Mouse (Mus musculus) midbrain, embryonic 13.5 days (tissue): ENCODE data around the gene Sost. TPM values are rescaled to one million over a fixed set of nuclear protein-coding genes. Genes with fewer than 3 reads are reported as not detected.
"Not testable (repeated sequence)": the region's sequence is repeated elsewhere in the genome, so short reads cannot be mapped to it uniquely, and the experiment has no call there.

ENCODE experiments used
- ATAC-seq: fragments of 200-750 bp; cut with Nextera tagmentation; 2 replicates; pipeline ENCODE4 v1.8.0; 2017; ENCODE audit warnings: mild to moderate bottlenecking, moderate TSS enrichment, moderate library complexity
- H3K27ac ChIP-seq: fragments of 300-500 bp; sonication (generic); 2 replicates; pipeline ENCODE4 v1.5.1; 2015; ENCODE audit warnings: inconsistent platforms, mild to moderate bottlenecking, moderate library complexity
- H3K27me3 ChIP-seq: fragments of 300-500 bp; sonication (generic); 2 replicates; pipeline ENCODE4 v1.6.1; 2015; ENCODE audit warnings: mild to moderate bottlenecking, inconsistent platforms
- H3K36me3 ChIP-seq: fragments of 300-500 bp; sonication (generic); 2 replicates; pipeline ENCODE4 v1.6.1; 2015; ENCODE audit warnings: mild to moderate bottlenecking, inconsistent platforms
- H3K4me1 ChIP-seq: fragments of 300-500 bp; sonication (generic); replicated peaks from 2 replicates; pipeline ENCODE4 v1.6.1; 2015; ENCODE audit warnings: inconsistent platforms
- H3K4me2 ChIP-seq: fragments of 300-500 bp; sonication (generic); replicated peaks from 2 replicates; pipeline ENCODE4 v1.6.1; 2015; ENCODE audit warnings: moderate library complexity, mild to moderate bottlenecking, inconsistent platforms
- H3K4me3 ChIP-seq: fragments of 300-500 bp; sonication (generic); replicated peaks from 2 replicates; pipeline ENCODE4 v1.5.1; 2015; ENCODE audit warnings: mild to moderate bottlenecking, inconsistent platforms
- H3K9ac ChIP-seq: fragments of 300-500 bp; sonication (generic); replicated peaks from 2 replicates; pipeline ENCODE4 v1.6.1; 2015; ENCODE audit warnings: mild to moderate bottlenecking, inconsistent platforms
- H3K9me3 ChIP-seq: fragments of 300-500 bp; sonication (generic); 2 replicates; pipeline ENCODE4 v1.6.1; 2016; ENCODE audit warnings: mild to moderate bottlenecking, inconsistent platforms
- WGBS: fragments of 180-500 bp; shearing (Covaris S2); methylation state at CpG from one replicate; pipeline ENCODE4 v1.1.7; 2015; 5-methylcytosine and 5-hydroxymethylcytosine counted together
- polyA plus RNA-seq: library from polyadenylated mRNA; unstranded; fragments of >200 nt; fragmentation: Nextera tagmentation; extraction: Ambion mirVana; gene quantifications from 2 replicates; pipeline ENCODE4 v1.2.1, GENCODE M21; 2015

The Sost gene
- polyA plus RNA-seq, 1 experiment from 2014 or later = 0.07 TPM

GRCm38 (mm10) chr11:101998258-101998657 lies 31.4 kb upstream of the Sost start:
- Histone ChIP-seq H3K36me3 (peaks cover 39% of the 10 kb centered on the region), H3K27ac (no peak overlapping the region), H3K4me3 (no peak overlapping the region), H3K4me2 (no peak overlapping the region), H3K9ac (no peak overlapping the region), H3K4me1 (0 out of 2 replicates have a peak, but pooled peaks cover 4% of the 10 kb centered on the region), H3K27me3 (no peaks in the 10 kb centered on the region), H3K9me3 (no peaks in the 10 kb centered on the region)
- 67% methylated on average over 5 of the region's 5 CpGs for WGBS
- ATAC-seq = no peak

- no peak for ATAC-seq
- H3K4me1 ChIP-seq = 0 out of 2 replicates have a peak, but pooled peaks cover 4% of the 10 kb centered on the region
- WGBS = 90% methylated on average over 7 of the region's 7 CpGs
Observed at GRCm38 (mm10) chr11:101995938-101996337, 29.1 kb upstream of the Sost start.

GRCm38 (mm10) chr11:101994100-101994499 lies 27.3 kb upstream of the Sost start:
- no peaks in the 10 kb centered on the region for H3K9me3 ChIP-seq
- 86% methylated on average over 8 of the region's 8 CpGs for WGBS
- H3K9ac ChIP-seq = no peak overlapping the region
- H3K27me3 ChIP-seq = 0 out of 2 replicates have a peak, but pooled peaks cover 3% of the 10 kb centered on the region
- no peak overlapping the region for H3K4me3 ChIP-seq
- no peaks in the 10 kb centered on the region for H3K4me1 ChIP-seq
- no peak overlapping the region for H3K4me2 ChIP-seq
- H3K36me3 ChIP-seq = peaks cover 10% of the 10 kb centered on the region
- no peak overlapping the region for H3K27ac ChIP-seq
- no peak for ATAC-seq

More at GRCm38 (mm10) chr11:101995938-101996337, 29.1 kb upstream of the Sost start:
- H3K27me3 ChIP-seq = no peaks in the 10 kb centered on the region
- H3K4me3 ChIP-seq = no peak overlapping the region
- H3K36me3 ChIP-seq = peaks cover 23% of the 10 kb centered on the region
- H3K4me2 ChIP-seq = no peak overlapping the region
- no peak overlapping the region for H3K27ac ChIP-seq
- H3K9me3 ChIP-seq = no peaks in the 10 kb centered on the region
- H3K9ac ChIP-seq = no peak overlapping the region

GRCm38 (mm10) chr11:101992411-101992810 lies 25.6 kb upstream of the Sost start:
- Histone ChIP-seq H3K9me3 (no peaks in the 10 kb centered on the region), H3K36me3 (peaks cover 5% of the 10 kb centered on the region; the same call in 1 of the 2 replicates)
- 88% methylated on average over 7 of the region's 7 CpGs for WGBS

GRCm38 (mm10) chr11:101991813-101992212 lies 25.0 kb upstream of the Sost start:
- no peak for ATAC-seq

More at GRCm38 (mm10) chr11:101992411-101992810, 25.6 kb upstream of the Sost start:
- no peak overlapping the region for H3K9ac ChIP-seq
- H3K4me1 ChIP-seq = no peaks in the 10 kb centered on the region
- H3K4me3 ChIP-seq = no peak overlapping the region
- H3K27me3 ChIP-seq = peaks cover 4% of the 10 kb centered on the region; the same call in 1 of the 2 replicates
- no peak overlapping the region for H3K27ac ChIP-seq
- ATAC-seq = no peak
- no peak overlapping the region for H3K4me2 ChIP-seq

GRCm38 (mm10) chr11:101990244-101990643 lies 23.4 kb upstream of the Sost start:
- Histone ChIP-seq H3K9ac (no peak overlapping the region), H3K36me3 (no peaks in the 10 kb centered on the region), H3K9me3 (no peaks in the 10 kb centered on the region), H3K27ac (no peak overlapping the region), H3K4me3 (no peak overlapping the region), H3K4me2 (no peak overlapping the region), H3K4me1 (no peaks in the 10 kb centered on the region), H3K27me3 (peaks cover 11% of the 10 kb centered on the region; the same call in 1 of the 2 replicates)
- WGBS = 88% methylated on average over 3 of the region's 3 CpGs
- no peak for ATAC-seq

More at GRCm38 (mm10) chr11:101991813-101992212, 25.0 kb upstream of the Sost start:
- peaks cover 10% of the 10 kb centered on the region; the same call in 1 of the 2 replicates for H3K27me3 ChIP-seq
- H3K4me3 ChIP-seq = no peak overlapping the region
- peaks cover 5% of the 10 kb centered on the region; the same call in 1 of the 2 replicates for H3K36me3 ChIP-seq
- H3K4me1 ChIP-seq = no peaks in the 10 kb centered on the region
- WGBS = 83% methylated on average over 3 of the region's 3 CpGs
- no peak overlapping the region for H3K4me2 ChIP-seq
- no peaks in the 10 kb centered on the region for H3K9me3 ChIP-seq
- H3K9ac ChIP-seq = no peak overlapping the region
- H3K27ac ChIP-seq = no peak overlapping the region

- H3K27me3 ChIP-seq = peaks cover 21% of the 10 kb centered on the region
- no peak within 1 kb of the TSS for H3K4me3 ChIP-seq
- H3K9me3 ChIP-seq = no peaks in the 10 kb centered on the region
- H3K4me1 ChIP-seq = peaks cover 13% of the 10 kb centered on the region
- 82% methylated on average over 3 of the region's 3 CpGs for WGBS
- no peak within 1 kb of the TSS for H3K9ac ChIP-seq
- ATAC-seq = no peak
- H3K4me2 ChIP-seq = no peak within 1 kb of the TSS
- no peaks in the 10 kb centered on the region for H3K36me3 ChIP-seq
- no peak within 1 kb of the TSS for H3K27ac ChIP-seq
Observed at GRCm38 (mm10) chr11:101986913-101987312, 20.1 kb upstream of the Sost start, which contains the start of gene Dusp3. TSS of gene Dusp3 (minus strand) at chr11:101987013.

GRCm38 (mm10) chr11:101985990-101986389 lies 19.2 kb upstream of the Sost start:
- Histone ChIP-seq H3K36me3 (no peaks in the 10 kb centered on the region), H3K9ac (no peak overlapping the region), H3K9me3 (no peaks in the 10 kb centered on the region), H3K27me3 (peaks cover 21% of the 10 kb centered on the region), H3K4me3 (no peak overlapping the region), H3K4me2 (no peak overlapping the region), H3K4me1 (peaks cover 13% of the 10 kb centered on the region), H3K27ac (no peak overlapping the region)
- ATAC-seq = peak; percentile 53; the same call in 1 of the 2 replicates
- WGBS = 9% methylated on average over 10 of the region's 10 CpGs

- not testable (repeated sequence) for H3K9ac ChIP-seq, ATAC-seq, H3K9me3 ChIP-seq, H3K4me3 ChIP-seq, H3K27ac ChIP-seq, H3K36me3 ChIP-seq
- Histone ChIP-seq H3K27me3 (peaks cover 21% of the 10 kb centered on the region), H3K4me2 (peak overlapping the region; percentile 98; the same call in 1 of the 2 replicates), H3K4me1 (peaks cover 13% of the 10 kb centered on the region)
- 69% methylated on average over 6 of the region's 6 CpGs for WGBS
Observed at GRCm38 (mm10) chr11:101985450-101985849, 18.6 kb upstream of the Sost start.

GRCm38 (mm10) chr11:101984054-101985025 lies 17.5 kb upstream of the Sost start, which contains the start of gene Cfap97d1:
TSS of gene Cfap97d1 (plus strand) at chr11:101984279.
- H3K9ac ChIP-seq = peak within 1 kb of the TSS; percentile 73
- peak; percentile 78 for ATAC-seq
- peak within 1 kb of the TSS; percentile 60 for H3K4me3 ChIP-seq
- H3K4me1 ChIP-seq = peaks cover 13% of the 10 kb centered on the region
- peaks cover 18% of the 10 kb centered on the region for H3K27me3 ChIP-seq
- 1% methylated on average over 64 of the region's 71 CpGs for WGBS
- peak within 1 kb of the TSS; percentile 98 for H3K4me2 ChIP-seq
- no peaks in the 10 kb centered on the region for H3K9me3 ChIP-seq
- H3K36me3 ChIP-seq = no peaks in the 10 kb centered on the region
- peak within 1 kb of the TSS; percentile 35; the same call in 1 of the 2 replicates for H3K27ac ChIP-seq

GRCm38 (mm10) chr11:101983431-101983921 lies 16.7 kb upstream of the Sost start:
- Histone ChIP-seq H3K27ac (no peak overlapping the region), H3K36me3 (no peaks in the 10 kb centered on the region), H3K4me3 (peak overlapping the region; percentile 60), H3K27me3 (peaks cover 18% of the 10 kb centered on the region), H3K4me2 (peak overlapping the region; percentile 98), H3K4me1 (peaks cover 13% of the 10 kb centered on the region), H3K9me3 (no peaks in the 10 kb centered on the region), H3K9ac (no peak overlapping the region)
- WGBS = 77% methylated on average over 10 of the region's 10 CpGs
- ATAC-seq = no peak

- no peak overlapping the region for H3K9ac ChIP-seq
- 55% methylated on average over 6 of the region's 6 CpGs for WGBS
- H3K9me3 ChIP-seq = no peaks in the 10 kb centered on the region
- H3K27me3 ChIP-seq = peaks cover 18% of the 10 kb centered on the region
- no peak for ATAC-seq
- H3K4me3 ChIP-seq = no peak overlapping the region
- H3K4me2 ChIP-seq = peak overlapping the region; percentile 98; the same call in 1 of the 2 replicates
- no peak overlapping the region for H3K27ac ChIP-seq
- no peaks in the 10 kb centered on the region for H3K36me3 ChIP-seq
- H3K4me1 ChIP-seq = peaks cover 13% of the 10 kb centered on the region
Observed at GRCm38 (mm10) chr11:101982981-101983411, 16.2 kb upstream of the Sost start.
